8 mouse cellular contexts compared by ENCODE assay signal in genomic region chr3:108856386-108857123, GRCm38 (mm10). TPM values are rescaled to one million over a fixed set of nuclear protein-coding genes. Genes with fewer than 3 reads are reported as not detected.
DNase-seq lines count a peak whose midpoint lies in the region; ATAC-seq and TF ChIP-seq lines count a peak whose summit lies in the region.

No protein-coding gene starts in this region.

- H3K27me3 ChIP-seq in heart, adult 2 months (ENCODE audit: control insufficient read depth, insufficient read depth, low read length): no peaks in the 10 kb centered on the region

- H3K79me2 ChIP-seq in heart, adult 2 months (replicated peaks; ENCODE audit: control insufficient read depth, insufficient read depth, low read length): no peaks in the 10 kb centered on the region

- intact Hi-C loops in heart, adult 2 months (cut with DNase I): loop anchor here (5.0 kb wide), 1 partner anchor 56 kb away; the partner anchor contains the start of gene Prpf38b
- intact Hi-C loops in left cerebral cortex, postnatal 10 days (cut with DNase I): loop anchor here (10.0 kb wide), 1 partner anchor 208 kb away; no protein-coding TSS in a partner anchor

- DNase-seq in heart, adult 2 months: no peak
- DNase-seq in heart, adult 8-10 months (ENCODE audit: low spot score): no peak
- peak; percentile 24 to 38 for DNase-seq in CD8-positive naive resting alpha-beta T cell, adult 2 months (ENCODE audit: low read depth in 2 of 2, low spot score in 2 of 2)
- peak; percentile 55 to 63 for DNase-seq in cerebellum, postnatal 14 days
- peak; percentile 52 to 70 for DNase-seq in kidney, postnatal 25 days
- DNase-seq in MN1 (ENCODE audit: low spot score): no peak
- DNase-seq in left cerebral cortex, postnatal 10 days (ENCODE audit: extremely low spot score in 1 of 2, low spot score in 2 of 2): no peak

- H3K9ac ChIP-seq in heart, adult 2 months (ENCODE audit: low read depth, low read length): no peak overlapping the region

- 72% methylated on average over 8 of the region's 8 CpGs for WGBS in heart, adult 2 months

- H3K36me3 ChIP-seq in heart, adult 2 months (ENCODE audit: control insufficient read depth, insufficient read depth, low read length): no peaks in the 10 kb centered on the region

- H3K4me3 ChIP-seq in heart, adult 2 months: no peak overlapping the region

- peaks cover 10% of the 10 kb centered on the region for H3K4me1 ChIP-seq in heart, adult 2 months (ENCODE audit: control insufficient read depth, insufficient read depth, low read length)

- ATAC-seq in neutrophil, adult 5-6 weeks (ENCODE audit: extremely low read depth, insufficient number of reproducible peaks, low FRiP score, poor library complexity, severe bottlenecking): peak; percentile 78; the same call in 1 of the 2 replicates

- TF ChIP-seq CTCF in heart, adult 2 months (IDR thresholded peaks at IDR 0.05): peak; percentile 35

- TF ChIP-seq EP300 in heart, adult 2 months (IDR thresholded peaks at IDR 0.05; ENCODE audit: insufficient read depth, low read depth, low read length): no peak

- no peak for TF ChIP-seq POLR2A in heart, adult 2 months (IDR thresholded peaks at IDR 0.05; ENCODE audit: insufficient read depth, low read depth, low read length)

- no peak overlapping the region for H3K27ac ChIP-seq in heart, adult 2 months

RNA-seq across cellular contexts. Expression of gene Stxbp3, which starts 16.2 kb away (rescaled TPM):
- 10 to 100 TPM; 25.7 to 27.3 TPM for total RNA-seq in heart, adult 2 months (2021)
- 7.0 and 11.8 TPM in 2 replicates for polyA plus RNA-seq in heart, adult 2 months (2012; rRNA removed)
- total RNA-seq in heart, adult 8-10 months (2022): 10 to 100 TPM; 16.7 to 27.6 (median 21.9) TPM
- total RNA-seq in neutrophil, adult 5-6 weeks (2017): 108 and 112 TPM in 2 replicates
- total RNA-seq in left cerebral cortex, postnatal 10 days (2021): 10 to 100 TPM; 14.1 to 15.2 TPM

RNA-seq across cellular contexts. Expression of gene Fndc7, which starts 33.3 kb away (rescaled TPM):
- under 1 TPM; 0.08 to 0.16 TPM for total RNA-seq in heart, adult 2 months (2021)
- 0.27 and 0.47 TPM in 2 replicates for polyA plus RNA-seq in heart, adult 2 months (2012; rRNA removed)
- total RNA-seq in heart, adult 8-10 months (2022): under 1 TPM in 1 of 4 experiments, not detected in 3; 0.06 TPM
- 0.47 and 0.74 TPM in 2 replicates for total RNA-seq in neutrophil, adult 5-6 weeks (2017)
- not detected for total RNA-seq in left cerebral cortex, postnatal 10 days (2021)

RNA-seq across cellular contexts. Expression of gene Prpf38b, which starts 55.0 kb away (rescaled TPM):
- total RNA-seq in heart, adult 2 months (2021): 10 to 100 TPM; 17.3 to 21.1 TPM
- 13.6 and 17.8 TPM in 2 replicates for polyA plus RNA-seq in heart, adult 2 months (2012; rRNA removed)
- 10 to 100 TPM; 14.1 to 18.6 (median 17.4) TPM for total RNA-seq in heart, adult 8-10 months (2022)
- total RNA-seq in neutrophil, adult 5-6 weeks (2017): 333 and 503 TPM in 2 replicates
- total RNA-seq in left cerebral cortex, postnatal 10 days (2021): 10 to 100 TPM; 41.6 to 42.2 TPM

Comparison
In these comparisons a context has a peak if more than half of its experiments do, and no peak if none do; other contexts are left out.
1. DNase-seq: peak in CD8-positive naive resting alpha-beta T cell, adult 2 months (2 of 2), cerebellum, postnatal 14 days (2 of 2) and kidney, postnatal 25 days (2 of 2); none in heart, adult 2 months (0 of 2), heart, adult 8-10 months (single experiment), MN1 (single experiment) and left cerebral cortex, postnatal 10 days (0 of 2).